Mouse (Mus musculus): ENCODE results near the gene Dgki. TPM values are rescaled to one million over a fixed set of nuclear protein-coding genes. Genes with fewer than 3 reads are reported as not detected.

The Dgki gene
- total RNA-seq, 2 experiments from 2014 or later: 0.13 to 0.15 TPM

DNA sequence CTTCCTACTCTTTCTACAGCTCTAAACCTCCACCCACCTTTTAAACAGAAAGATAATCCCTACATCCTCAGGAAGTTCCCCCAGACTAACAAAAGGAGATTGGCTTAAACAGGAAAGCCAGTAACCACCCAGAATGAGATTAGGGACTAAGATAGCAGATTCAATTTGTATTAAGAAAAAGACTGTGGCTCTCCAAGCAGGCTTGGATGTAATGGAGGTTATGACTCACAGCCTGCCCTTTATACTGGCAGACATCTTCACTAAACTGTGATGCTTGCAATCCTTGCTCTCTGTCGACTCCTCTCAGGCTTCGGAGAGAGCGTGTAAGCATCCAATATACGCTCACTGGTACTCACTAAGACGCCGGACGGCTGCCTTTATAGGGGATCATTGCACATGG lies 236.7 kb downstream of the Dgki start:
- no peak for DNase-seq

DNA sequence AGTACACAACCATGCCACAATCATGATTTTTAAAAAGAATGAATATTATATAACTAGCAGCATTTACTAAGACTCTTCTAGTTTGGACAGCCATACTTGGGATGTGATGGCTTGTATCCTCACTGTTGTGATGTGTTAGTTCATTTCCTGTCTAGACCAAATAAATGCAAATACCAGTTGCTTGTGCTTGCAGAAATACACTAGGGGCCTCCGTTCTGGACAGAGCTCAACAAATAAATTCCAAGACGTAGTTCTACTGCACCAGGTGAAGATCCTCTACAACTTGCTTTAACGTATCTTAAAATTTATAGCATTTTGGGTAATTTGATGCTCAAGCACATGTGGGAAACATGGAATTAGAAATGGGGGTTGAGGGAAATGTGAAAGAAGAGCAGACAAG lies 239.9 kb downstream of the Dgki start:
- no peak for DNase-seq

DNA sequence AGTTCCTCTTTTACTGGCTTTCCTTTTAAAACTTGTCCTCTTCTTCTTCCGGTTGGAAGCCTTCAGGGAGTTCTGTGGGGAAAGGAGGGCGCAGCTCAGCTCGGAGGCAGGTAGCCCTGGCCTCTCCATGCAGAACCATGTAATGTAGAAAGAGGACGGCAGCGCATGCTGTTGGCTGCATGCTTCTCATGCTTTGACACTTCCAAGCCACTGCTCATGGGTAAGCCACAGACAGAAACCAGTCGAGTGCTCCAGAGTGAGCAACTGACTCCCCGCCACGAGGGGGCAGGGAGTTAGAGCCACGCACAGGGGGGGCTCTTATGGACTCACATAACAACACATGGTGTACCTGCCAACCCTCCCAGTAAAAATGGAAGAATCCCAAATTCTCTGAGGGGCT lies 242.0 kb downstream of the Dgki start:
- no peak for DNase-seq

DNA sequence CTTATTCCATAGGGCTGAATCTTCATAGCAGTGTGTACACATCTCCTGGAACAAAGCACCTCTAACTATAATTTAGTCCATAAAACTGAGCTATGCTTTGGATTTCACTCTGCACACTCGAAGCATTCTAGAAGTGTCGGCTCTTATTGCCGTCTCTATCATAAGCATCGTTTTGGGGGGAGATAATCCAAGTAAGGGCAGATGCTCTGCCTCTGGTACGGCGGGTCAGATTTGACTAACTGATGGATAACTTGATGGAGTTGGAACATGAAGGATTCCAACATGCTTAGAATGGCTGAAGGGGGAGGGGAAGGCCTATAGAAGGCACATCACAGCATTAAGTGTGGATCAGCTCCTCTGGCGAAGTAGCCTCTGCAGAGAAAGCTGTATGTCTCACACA lies 242.4 kb downstream of the Dgki start:
- no peak for DNase-seq

DNA sequence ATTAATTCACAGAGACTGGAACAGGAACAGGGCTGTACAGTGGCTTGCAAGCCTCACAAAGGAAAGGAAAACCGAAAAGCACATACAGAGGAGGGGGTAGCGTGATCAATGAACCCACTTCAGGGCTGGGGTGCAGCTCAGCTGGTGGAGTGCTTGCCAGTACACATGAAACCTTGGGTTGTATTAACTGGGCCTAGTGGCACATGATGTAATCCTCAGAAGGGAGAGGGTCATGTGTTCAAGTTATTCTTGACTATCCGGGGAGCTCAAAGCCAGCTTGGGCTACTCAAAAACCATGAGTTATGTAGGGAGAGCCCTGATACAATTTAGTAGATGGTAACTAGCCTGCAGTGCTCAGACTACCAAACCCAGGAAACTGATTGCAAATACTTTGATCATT lies 244.3 kb downstream of the Dgki start:
- no peak for DNase-seq

DNA sequence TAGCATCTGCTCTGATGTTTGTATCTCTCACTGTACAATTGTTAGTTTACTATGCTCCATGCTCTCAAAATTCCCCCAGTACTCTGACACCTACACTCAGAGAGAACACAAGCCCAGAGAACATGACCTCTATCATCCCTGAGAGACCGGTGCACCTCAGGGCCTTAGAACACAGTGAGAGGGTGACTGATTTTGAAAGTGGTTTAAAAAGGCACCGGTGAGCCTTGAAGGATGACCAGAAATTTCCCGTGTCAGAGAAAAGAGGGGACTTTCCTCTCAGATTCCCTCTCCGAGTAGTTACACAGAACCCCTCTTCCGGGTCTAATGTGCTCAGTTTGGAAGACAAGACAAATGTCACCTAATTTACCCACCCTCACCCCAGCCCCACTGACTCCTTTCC lies 244.9 kb downstream of the Dgki start:
- DNase-seq: no peak

DNA sequence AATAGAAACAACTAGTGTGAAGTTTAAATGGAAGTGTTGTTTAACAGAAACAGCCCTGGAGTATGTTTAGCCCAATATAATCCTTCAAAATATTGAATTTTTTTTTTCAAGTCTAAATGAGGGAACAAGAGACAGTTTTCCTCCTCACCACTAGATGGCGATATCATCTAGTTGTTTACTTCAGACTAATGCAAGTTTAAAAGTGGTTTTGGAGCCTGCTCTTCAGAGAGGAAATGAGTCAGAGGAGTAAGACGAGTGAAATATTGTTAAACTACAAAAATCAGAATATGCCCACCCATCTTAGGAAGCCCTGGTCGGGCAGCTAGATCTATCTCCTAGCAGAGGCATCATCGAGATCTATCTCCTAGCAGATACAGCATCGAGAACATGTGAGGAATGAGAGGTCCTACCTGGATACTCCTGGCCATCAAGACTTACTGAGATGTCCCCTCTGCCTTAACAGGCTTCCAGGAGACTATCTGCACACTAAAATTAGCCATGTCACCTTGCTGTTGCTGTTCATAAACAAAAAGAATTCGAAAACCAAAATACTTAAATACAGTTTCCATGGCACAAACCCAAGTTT lies 245.5 kb downstream of the Dgki start:
- DNase-seq: no peak

DNA sequence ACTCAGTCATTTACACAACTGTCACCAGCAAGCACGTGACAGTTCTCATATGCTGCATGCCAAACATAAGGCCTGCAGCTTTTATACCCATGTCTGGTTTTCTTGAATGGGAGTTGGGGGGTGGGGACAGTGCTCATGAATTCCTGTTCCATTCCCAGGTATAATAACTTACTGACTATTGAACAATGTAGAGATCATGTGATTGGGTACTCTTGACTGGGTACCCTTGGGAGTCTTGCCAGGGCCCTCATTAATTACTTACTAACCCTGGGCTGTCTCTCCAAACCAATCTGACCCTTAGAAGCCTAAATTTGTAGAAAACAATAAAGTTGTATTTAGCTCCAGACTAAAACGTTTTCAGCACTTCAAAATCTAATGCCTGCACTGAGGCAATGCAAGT lies 246.6 kb downstream of the Dgki start:
- no peak for DNase-seq

DNA sequence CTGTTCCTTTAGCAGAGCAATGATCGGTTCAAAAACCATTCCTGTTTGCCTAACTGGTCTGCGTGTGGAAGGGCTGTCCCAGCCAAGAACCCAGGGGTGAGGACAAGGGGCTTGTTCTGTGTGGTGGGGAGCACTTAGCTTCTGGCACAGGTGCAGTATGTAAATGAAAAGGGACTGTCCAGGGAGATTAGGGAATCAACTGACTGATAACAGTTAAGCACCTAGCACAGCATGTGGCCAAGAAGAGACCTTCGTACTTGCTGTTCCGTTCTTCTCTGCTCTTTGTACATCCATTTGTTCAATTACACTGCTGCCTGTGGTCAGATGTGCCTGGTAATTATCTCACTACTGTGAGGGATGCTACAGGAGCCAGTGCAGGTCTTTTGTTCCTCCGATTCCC lies 248.3 kb downstream of the Dgki start:
- DNase-seq: no peak

DNA sequence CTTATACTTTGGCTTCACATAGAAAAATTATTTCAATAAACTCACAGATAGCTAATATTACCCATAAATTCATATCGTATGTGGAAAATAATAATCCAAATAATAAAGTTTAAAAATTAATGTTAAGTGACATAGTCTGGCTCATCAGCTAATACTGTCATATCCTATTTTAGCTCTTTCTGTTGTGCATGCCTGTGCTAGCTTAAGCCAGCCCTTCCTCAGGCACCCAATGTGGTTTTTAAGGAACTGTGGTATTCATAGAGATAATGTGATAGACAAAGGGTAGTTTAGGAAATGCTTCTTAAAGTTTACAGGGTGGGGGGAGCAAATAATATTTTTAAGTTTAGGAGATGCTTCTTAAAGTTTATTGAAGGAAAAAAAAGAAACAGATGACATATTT lies 248.8 kb downstream of the Dgki start:
- DNase-seq: no peak

DNA sequence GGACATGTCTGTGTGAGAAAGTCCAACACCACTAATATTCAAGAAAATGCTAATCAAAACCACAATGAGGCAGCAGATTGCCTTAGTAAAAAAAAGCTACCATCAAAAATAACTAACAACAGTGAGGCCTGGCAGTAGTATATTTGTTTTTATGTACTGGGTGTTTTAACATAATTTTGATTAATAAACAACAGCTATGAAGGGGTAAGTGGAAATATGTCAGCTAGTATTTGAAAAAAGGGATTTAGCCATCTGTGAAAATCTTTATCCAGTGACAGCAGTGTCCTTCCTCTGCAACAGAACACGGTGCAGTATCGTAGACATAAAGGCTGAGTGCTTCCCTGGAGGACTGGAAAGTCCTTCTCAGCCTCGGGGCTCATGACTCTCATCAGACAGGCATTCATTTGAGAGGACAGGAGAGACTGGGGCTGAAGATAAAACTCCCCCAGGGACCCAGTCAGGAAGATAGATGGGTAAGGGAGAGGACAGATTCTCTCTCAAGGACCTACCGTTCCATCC lies 252.3 kb downstream of the Dgki start:
- no peak for DNase-seq

DNA sequence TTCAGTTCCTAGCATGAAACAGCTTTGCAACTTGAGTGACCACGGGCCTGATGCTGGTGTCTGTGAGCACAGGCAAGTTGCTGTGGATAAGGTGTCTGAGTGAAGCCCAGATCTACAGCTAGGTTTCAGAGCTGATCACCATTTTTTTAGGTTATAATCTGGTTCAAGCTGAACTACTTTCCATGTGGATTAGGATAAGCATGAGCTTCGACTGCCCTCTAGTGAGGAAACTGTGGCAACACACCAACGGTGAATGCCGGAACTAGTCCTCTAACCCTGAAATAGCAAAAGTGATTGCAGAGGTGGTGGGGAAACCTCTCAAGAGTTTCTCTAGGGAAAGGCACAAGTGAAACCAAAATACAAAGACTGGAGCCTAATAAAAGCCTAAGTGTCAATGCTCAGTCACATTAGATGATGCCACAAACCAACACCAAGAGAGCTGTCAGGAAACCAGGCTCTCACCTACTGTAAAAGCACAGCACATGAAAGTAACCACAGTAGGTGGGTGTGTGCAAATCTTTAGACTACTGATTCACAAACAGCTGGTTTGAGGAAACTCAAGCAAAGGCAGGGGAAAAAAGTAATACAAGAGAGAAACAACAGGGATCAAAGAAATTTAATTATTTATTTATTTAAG lies 253.7 kb downstream of the Dgki start:
- no peak for DNase-seq

DNA sequence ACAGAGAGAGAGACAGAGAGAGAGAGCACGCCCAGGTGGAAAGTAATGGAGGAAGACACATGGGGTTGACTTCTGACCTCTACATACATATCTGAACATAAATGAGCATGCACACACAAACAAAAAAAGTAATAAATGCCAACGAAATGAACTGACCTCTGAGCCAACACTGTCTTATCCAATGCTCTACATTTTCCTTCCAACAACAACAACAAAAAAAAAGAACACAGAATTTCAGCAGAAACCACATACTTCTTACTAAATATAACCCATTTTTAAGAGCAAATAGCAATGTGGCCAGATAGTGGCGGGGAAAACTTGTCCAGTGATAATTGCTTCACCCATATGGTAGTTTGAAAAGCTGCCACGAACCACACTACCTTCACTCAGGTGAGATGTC lies 255.2 kb downstream of the Dgki start:
- DNase-seq: no peak

DNA sequence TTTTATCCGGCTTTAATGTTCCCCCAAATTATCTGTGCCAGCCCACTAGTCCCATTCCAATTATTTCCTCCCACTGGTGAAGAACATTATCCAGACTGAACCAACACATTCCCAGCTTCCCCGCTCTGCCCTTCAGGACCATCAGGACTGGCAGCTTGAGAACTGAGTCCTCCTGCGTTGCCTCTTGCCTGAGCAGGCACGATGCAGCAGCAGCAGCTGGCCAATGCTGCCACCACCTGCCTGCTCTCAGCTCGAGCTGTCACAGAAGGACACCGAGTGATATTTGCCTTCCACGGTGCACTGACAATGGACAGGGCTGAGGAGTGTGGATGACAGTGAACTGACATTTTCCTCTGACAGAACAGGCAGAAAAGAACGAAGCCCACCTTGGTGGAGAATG lies 261.5 kb downstream of the Dgki start:
- no peak for DNase-seq

DNA sequence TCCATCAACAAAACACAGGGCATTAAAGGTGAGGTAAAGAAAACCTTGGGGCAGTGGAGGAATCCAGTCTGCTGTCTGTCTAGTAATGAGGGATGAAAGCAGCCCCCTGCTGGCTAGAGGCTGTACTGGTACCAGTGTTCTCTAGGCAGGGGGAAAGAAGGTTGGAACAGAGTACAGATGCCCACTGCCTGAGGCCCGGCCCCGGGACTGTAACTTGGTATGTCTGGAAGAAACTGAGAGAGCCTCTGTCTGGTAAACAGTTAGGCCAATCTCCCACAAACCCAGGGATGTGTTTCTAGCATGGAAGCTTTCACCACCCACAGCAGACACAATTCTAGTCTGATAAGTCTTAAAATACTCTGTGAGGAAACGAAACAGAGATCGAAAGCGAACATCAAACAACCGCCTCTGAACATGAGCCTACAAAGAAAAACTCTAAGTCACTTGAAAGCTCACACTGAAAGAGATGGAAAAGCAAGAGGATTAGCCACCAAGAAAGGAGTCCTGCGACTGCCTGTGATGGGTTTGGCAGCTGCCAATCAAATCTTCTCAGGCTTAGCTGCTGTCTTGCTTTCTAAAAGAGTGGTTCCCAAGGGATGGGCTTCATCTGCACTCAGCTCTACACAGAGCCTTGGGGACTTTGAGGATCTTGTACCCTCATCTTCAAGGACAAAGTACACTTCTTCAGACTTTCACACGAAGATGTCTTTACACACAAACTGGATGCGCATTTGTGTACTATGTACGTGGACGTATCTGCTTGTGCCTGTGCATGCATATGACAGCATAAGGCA lies 262.7 kb downstream of the Dgki start:
- no peak for DNase-seq

DNA sequence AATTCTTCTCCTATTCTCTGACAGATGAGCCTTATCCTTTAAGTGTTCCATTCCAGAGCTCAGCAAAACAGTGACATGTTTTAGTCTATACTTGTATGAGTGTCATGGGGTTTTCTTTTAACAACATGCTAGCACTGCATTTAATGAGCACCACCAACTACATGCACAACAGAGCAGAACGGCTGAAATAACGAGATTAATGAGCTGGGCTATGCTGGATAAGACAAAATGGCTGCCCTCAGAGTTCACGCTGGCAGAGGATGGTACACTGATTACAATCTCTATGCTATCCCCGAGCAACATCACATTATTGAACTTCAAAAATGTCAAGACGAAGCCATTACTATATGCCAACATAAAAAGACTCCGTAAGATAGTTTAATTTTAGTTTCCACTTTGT lies 264.3 kb downstream of the Dgki start:
- DNase-seq: no peak

DNA sequence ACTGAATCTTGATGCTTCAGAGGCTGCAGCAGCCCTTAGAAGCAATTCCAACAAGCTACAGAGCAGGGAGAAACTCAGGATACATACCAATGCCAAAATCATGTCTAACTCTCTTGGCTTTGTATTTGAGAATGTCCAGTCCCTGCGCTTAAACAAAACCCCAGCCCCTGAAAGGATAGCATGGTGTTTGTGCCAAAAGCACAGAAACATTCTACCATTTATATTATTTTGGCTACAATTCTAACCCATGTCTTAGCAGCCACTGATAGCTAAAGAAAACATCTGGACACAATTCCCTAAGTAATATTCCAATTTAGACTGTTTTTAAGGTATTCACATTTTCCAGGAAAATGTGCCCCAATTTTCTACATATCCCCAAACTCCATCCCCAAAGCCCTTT lies 269.0 kb downstream of the Dgki start:
- no peak for DNase-seq

DNA sequence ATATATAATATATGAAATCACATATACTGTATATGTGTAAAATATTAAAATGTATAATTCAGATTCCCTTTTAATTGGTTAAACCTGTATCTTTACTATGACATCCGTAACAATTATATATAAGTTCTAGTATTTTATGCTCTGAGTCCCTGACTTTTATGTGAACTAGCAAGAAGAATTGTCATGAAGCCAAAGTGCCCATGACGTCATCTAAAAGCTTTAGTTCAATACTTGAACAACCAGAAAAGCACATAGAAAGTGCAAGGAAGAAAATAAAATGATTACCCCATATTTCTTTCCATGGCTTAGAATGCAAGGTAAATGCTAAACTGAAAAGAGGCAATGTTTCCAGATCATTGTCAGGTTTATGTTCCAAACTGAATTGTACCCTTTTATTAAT lies 269.6 kb downstream of the Dgki start:
- DNase-seq: no peak

DNA sequence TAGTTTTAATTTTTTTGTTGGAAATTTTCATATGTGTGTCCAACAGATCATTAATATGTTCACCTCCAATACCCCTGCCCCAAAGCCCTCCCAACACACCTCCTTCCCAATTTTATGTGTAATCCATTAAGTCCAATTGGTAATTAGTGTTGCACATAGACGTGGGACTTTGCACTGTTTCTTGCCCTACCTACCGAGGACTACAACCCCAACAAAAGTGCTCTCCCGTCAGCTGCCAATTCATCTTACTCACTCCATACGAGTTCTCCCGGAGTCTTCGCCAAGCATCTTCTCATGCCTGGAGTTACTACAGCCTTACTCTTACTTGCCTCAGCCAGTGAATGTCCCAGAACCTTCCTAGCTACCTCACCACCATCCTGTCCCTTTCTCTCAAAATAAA lies 271.1 kb downstream of the Dgki start:
- no peak for DNase-seq

DNA sequence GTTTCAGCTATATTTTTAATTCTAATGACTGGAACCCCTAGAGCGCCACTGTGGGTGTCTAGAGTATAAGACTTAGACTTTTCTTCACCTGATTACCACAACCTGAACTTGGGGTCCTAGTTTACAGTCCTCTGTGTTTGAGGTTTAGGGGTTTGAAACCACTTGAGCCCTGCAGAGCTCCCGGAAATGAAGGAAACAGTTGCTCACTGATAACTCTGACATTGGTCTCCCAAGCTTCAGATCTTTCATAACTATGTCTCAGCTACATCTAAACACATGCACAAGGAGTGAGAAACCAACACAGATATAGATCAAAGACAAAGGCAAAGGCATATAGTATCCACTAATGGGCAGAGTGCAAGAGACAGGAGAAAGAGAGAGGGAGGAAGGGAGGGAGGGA lies 271.7 kb downstream of the Dgki start:
- DNase-seq: no peak

DNA sequence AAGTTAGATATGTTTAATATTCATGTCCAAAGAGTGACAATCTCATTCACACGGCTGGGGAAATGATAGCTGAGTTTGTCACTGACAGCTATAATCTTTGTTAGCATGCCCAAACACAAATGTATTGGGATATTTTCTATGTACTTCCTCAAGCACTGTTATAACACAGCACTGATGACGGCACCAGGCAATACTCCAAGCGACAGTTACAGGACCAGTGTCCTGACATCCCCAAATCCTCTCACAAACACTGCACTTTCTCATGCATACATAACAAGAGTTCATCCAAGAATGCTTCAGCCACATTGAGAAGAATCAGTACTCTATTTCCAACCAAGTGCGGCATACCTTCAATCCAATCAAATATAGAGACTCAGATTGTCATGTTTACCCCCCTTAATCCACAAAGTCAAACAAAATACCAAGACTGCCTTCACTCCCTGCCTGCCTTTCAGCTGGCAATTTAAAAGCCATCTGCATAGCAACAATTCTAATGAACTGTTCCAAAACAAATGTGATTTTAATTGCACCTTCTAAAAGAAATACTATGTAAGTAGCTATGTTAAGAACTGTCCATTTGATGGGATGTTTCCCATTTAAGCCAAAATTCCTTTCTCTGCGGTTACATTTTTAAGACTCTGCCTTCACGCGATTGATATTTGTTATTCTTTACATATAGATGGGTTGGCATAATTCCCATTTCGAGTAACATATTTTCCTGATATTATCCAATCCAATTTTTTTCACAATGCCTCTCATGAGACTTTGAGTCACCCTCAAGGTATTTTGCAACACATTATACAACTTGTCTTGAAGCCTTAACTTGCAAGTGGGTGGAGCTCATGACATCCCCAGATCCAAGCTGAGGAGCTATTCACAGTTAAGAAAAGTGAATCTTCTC lies 273.4 kb downstream of the Dgki start:
- no peak for DNase-seq

DNA sequence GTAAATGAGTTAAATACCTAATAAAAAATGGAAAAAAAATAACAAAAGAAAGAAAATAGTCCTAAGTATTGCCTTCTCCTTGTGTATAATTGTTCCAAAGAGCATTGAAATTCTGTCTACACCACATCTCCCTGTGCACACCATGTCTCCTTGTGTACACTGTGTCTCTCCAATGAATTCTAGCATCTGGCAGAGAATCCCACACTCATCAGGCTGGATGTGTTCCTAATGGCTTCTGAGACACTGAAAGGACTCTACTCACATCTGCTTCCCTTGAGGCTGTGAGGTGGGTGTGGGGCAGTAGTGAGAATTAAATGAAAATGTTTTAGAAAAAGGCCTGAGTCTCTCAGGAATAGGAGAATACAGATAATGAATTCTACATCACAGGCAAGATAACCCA lies 283.9 kb downstream of the Dgki start:
- DNase-seq: no peak

DNA sequence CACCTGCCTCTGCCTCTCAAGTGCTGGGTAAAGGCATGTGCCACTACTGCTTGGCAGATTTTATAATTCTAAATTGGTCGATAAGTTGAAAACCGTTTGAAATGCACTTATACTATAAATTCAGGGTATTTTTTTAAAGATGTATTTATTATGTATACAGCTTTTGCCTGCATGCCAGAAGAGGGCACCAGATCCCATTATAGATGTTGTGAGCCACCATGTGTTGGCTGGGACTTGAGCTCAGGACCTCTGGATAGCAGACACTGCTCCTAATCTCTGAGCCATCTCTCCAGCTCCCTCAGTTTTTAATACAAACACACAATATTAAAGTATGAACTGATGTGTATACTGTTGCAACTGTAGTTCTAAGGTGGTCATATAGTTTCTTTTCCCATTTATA lies 288.4 kb downstream of the Dgki start:
- DNase-seq: no peak

All from gastrocnemius, postnatal 25 days (tissue).